Mouse (Mus musculus): ENCODE measurements around the gene Ninl.

DNA sequence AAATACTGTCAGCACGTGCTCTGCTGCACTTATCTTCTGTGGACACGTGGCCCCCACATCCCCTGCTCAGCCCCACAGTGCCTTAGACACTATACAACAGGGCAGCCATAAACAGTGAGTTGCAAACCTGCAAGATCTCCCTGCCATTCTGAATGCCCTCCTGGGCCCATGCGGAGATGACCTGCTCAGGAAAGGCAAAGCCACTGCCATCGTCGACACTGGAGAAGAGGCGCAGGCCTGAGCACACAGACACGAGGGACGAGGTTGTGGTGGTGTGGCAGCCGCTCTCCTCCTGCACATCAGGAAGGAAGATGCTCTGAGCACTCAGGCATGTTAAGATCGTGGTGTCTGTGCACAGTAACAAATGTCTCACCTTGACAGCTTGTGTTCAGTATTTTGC, 73.2 kb downstream of the Ninl start:
- TF ChIP-seq GATA1 (IDR thresholded peaks at IDR 0.05; ENCODE audit: low read length): no peak
- no peak for TF ChIP-seq TAL1 (IDR thresholded peaks at IDR 0.05; ENCODE audit: low read length)
